Mouse (Mus musculus) neural tube, embryonic 15.5 days (tissue): Measurements from ENCODE around the gene Map3k10. TPM values are rescaled to one million over a fixed set of nuclear protein-coding genes. Genes with fewer than 3 reads are reported as not detected.
A peak's percentile ranks its signal among the peaks of the same experiment; 100 is the strongest.
"Not testable (repeated sequence)": the region's sequence is repeated elsewhere in the genome, so short reads cannot be mapped to it uniquely, and the experiment has no call there.

Experiments used
- ATAC-seq: fragments of 200-750 bp; cut with Nextera tagmentation; 2 replicates; pipeline ENCODE4 v1.8.0; 2017; ENCODE audit warnings: mild to moderate bottlenecking, moderate TSS enrichment, moderate library complexity; ENCODE audit not compliant: low FRiP score
- H3K27ac ChIP-seq: fragments of 300-500 bp; sonication (generic); replicated peaks from 2 replicates; pipeline ENCODE4 v1.5.1; 2015; ENCODE audit warnings: mild to moderate bottlenecking, inconsistent platforms
- H3K27me3 ChIP-seq: fragments of 300-500 bp; sonication (generic); replicated peaks from 2 replicates; pipeline ENCODE4 v1.6.1; 2015; ENCODE audit warnings: inconsistent platforms
- H3K36me3 ChIP-seq: fragments of 300-500 bp; sonication (generic); 2 replicates; pipeline ENCODE4 v1.6.1; 2015; ENCODE audit warnings: inconsistent platforms
- H3K4me1 ChIP-seq: fragments of 300-500 bp; sonication (generic); 2 replicates; pipeline ENCODE4 v1.6.1; 2015; ENCODE audit warnings: inconsistent platforms
- H3K4me2 ChIP-seq: fragments of 300-500 bp; sonication (generic); 2 replicates; pipeline ENCODE4 v1.6.1; 2015; ENCODE audit warnings: inconsistent platforms, mild to moderate bottlenecking, moderate library complexity
- H3K4me3 ChIP-seq: fragments of 300-500 bp; sonication (generic); replicated peaks from 2 replicates; pipeline ENCODE4 v1.5.1; 2015; ENCODE audit warnings: mild to moderate bottlenecking, inconsistent platforms
- H3K9ac ChIP-seq: fragments of 300-500 bp; sonication (generic); replicated peaks from 2 replicates; pipeline ENCODE4 v1.6.1; 2015; ENCODE audit warnings: mild to moderate bottlenecking, inconsistent platforms
- H3K9me3 ChIP-seq: fragments of 300-500 bp; sonication (generic); replicated peaks from 2 replicates; pipeline ENCODE4 v1.6.1; 2016; ENCODE audit warnings: inconsistent platforms
- WGBS: fragments of 180-500 bp; shearing (Covaris S2); methylation state at CpG from one replicate; pipeline ENCODE4 v1.1.7; 2015; ENCODE audit warnings: mixed read lengths; 5-methylcytosine and 5-hydroxymethylcytosine counted together
- polyA plus RNA-seq: library from polyadenylated mRNA; unstranded; fragments of >200 nt; fragmentation: Nextera tagmentation; extraction: Ambion mirVana; gene quantifications from 2 replicates; pipeline ENCODE4 v1.2.1, GENCODE M21; 2015

The Map3k10 gene
- polyA plus RNA-seq, 1 experiment from 2014 or later = 21.0 TPM

GRCm38 (mm10) chr7:27653681-27654437 lies 20.5 kb downstream of the Map3k10 start, which contains the start of gene Ttc9b:
TSS of gene Ttc9b (plus strand) at chr7:27653915.
- Histone ChIP-seq H3K9me3 (no peaks in the 10 kb centered on the region), H3K9ac (peak within 1 kb of the TSS; percentile 82), H3K27ac (peak within 1 kb of the TSS; percentile 93), H3K4me3 (peak within 1 kb of the TSS; percentile 54), H3K4me1 (peaks cover 37% of the 10 kb centered on the region), H3K4me2 (peak within 1 kb of the TSS; percentile 62), H3K36me3 (peaks cover 31% of the 10 kb centered on the region), H3K27me3 (peaks cover 6% of the 10 kb centered on the region; the same call in 1 of the 2 replicates)
- peak; percentile 77 for ATAC-seq
- 2% methylated on average over 47 of the region's 62 CpGs for WGBS

GRCm38 (mm10) chr7:27650949-27651348 lies 23.4 kb downstream of the Map3k10 start:
- no peak overlapping the region for H3K9ac ChIP-seq
- WGBS = 6% methylated on average over 10 of the region's 10 CpGs

GRCm38 (mm10) chr7:27649723-27650122 lies 24.7 kb downstream of the Map3k10 start:
- H3K4me2 ChIP-seq = no peak overlapping the region

More at GRCm38 (mm10) chr7:27650949-27651348, 23.4 kb downstream of the Map3k10 start:
- Histone ChIP-seq H3K4me2 (no peak overlapping the region), H3K4me3 (no peak overlapping the region), H3K27me3 (0 out of 2 replicates have a peak, but pooled peaks cover 2% of the 10 kb centered on the region), H3K4me1 (peaks cover 31% of the 10 kb centered on the region), H3K36me3 (peaks cover 5% of the 10 kb centered on the region), H3K27ac (no peak overlapping the region), H3K9me3 (no peaks in the 10 kb centered on the region)
- no peak for ATAC-seq

GRCm38 (mm10) chr7:27647281-27648002 lies 27.0 kb downstream of the Map3k10 start:
- H3K27me3 ChIP-seq = 0 out of 2 replicates have a peak, but pooled peaks cover 2% of the 10 kb centered on the region
- no peak overlapping the region for H3K27ac ChIP-seq
- H3K36me3 ChIP-seq = no peaks in the 10 kb centered on the region
- no peak for ATAC-seq
- no peaks in the 10 kb centered on the region for H3K9me3 ChIP-seq
- 77% methylated on average over 6 of the region's 6 CpGs for WGBS
- no peak overlapping the region for H3K9ac ChIP-seq
- 0 out of 2 replicates have a peak, but pooled peaks cover under 1% of the 10 kb centered on the region for H3K4me1 ChIP-seq
- H3K4me3 ChIP-seq = no peak overlapping the region
- no peak overlapping the region for H3K4me2 ChIP-seq

More at GRCm38 (mm10) chr7:27649723-27650122, 24.7 kb downstream of the Map3k10 start:
- peaks cover 19% of the 10 kb centered on the region for H3K4me1 ChIP-seq
- H3K9ac ChIP-seq = no peak overlapping the region
- H3K9me3 ChIP-seq = no peaks in the 10 kb centered on the region
- H3K27me3 ChIP-seq = 0 out of 2 replicates have a peak, but pooled peaks cover 2% of the 10 kb centered on the region
- WGBS = 93% methylated on average over 11 of the region's 11 CpGs
- H3K4me3 ChIP-seq = no peak overlapping the region
- H3K27ac ChIP-seq = no peak overlapping the region
- no peak for ATAC-seq
- H3K36me3 ChIP-seq = no peaks in the 10 kb centered on the region

GRCm38 (mm10) chr7:27646516-27646915 lies 27.9 kb downstream of the Map3k10 start:
- ATAC-seq = no peak
- Histone ChIP-seq H3K4me2 (no peak overlapping the region), H3K4me3 (no peak overlapping the region), H3K36me3 (no peaks in the 10 kb centered on the region), H3K27me3 (no peaks in the 10 kb centered on the region), H3K4me1 (no peaks in the 10 kb centered on the region), H3K9me3 (no peaks in the 10 kb centered on the region), H3K27ac (no peak overlapping the region), H3K9ac (no peak overlapping the region)
- 83% methylated on average over 7 of the region's 7 CpGs for WGBS

GRCm38 (mm10) chr7:27644471-27644870 lies 29.9 kb downstream of the Map3k10 start:
- Histone ChIP-seq H3K27me3 (no peaks in the 10 kb centered on the region), H3K9ac (no peak overlapping the region), H3K4me2 (no peak overlapping the region), H3K36me3 (no peaks in the 10 kb centered on the region), H3K4me1 (no peaks in the 10 kb centered on the region), H3K27ac (no peak overlapping the region), H3K9me3 (no peaks in the 10 kb centered on the region), H3K4me3 (no peak overlapping the region)
- WGBS = 57% methylated on average over 1 of the region's 1 CpGs
- ATAC-seq = no peak

GRCm38 (mm10) chr7:27635094-27635493 lies 39.3 kb downstream of the Map3k10 start:
- 93% methylated on average over 2 of the region's 2 CpGs for WGBS
- H3K9me3 ChIP-seq, H3K27ac ChIP-seq, H3K9ac ChIP-seq, H3K4me2 ChIP-seq, H3K27me3 ChIP-seq, ATAC-seq, H3K4me1 ChIP-seq, H3K4me3 ChIP-seq: not testable (repeated sequence)
- H3K36me3 ChIP-seq = peaks cover 60% of the 10 kb centered on the region

GRCm38 (mm10) chr7:27634691-27635090 lies 39.7 kb downstream of the Map3k10 start:
- H3K27ac ChIP-seq = no peak overlapping the region
- H3K27me3 ChIP-seq = no peaks in the 10 kb centered on the region
- peaks cover 63% of the 10 kb centered on the region for H3K36me3 ChIP-seq
- H3K4me3 ChIP-seq = no peak overlapping the region
- H3K4me2 ChIP-seq = no peak overlapping the region
- H3K4me1 ChIP-seq = no peaks in the 10 kb centered on the region
- WGBS = 95% methylated on average over 6 of the region's 6 CpGs
- no peak for ATAC-seq
- no peaks in the 10 kb centered on the region for H3K9me3 ChIP-seq
- H3K9ac ChIP-seq = no peak overlapping the region

- 90% methylated on average over 6 of the region's 6 CpGs for WGBS
- Histone ChIP-seq H3K4me2 (no peak overlapping the region), H3K27me3 (no peaks in the 10 kb centered on the region), H3K9me3 (no peaks in the 10 kb centered on the region), H3K4me1 (no peaks in the 10 kb centered on the region), H3K27ac (no peak overlapping the region), H3K4me3 (no peak overlapping the region), H3K9ac (no peak overlapping the region), H3K36me3 (peaks cover 78% of the 10 kb centered on the region)
- no peak for ATAC-seq
These were observed 41.2 kb downstream of the Map3k10 start for GRCm38 (mm10) chr7:27633166-27633565.

GRCm38 (mm10) chr7:27631439-27631838 lies 43.0 kb downstream of the Map3k10 start:
- H3K27me3 ChIP-seq = no peaks in the 10 kb centered on the region
- H3K4me1 ChIP-seq = no peaks in the 10 kb centered on the region
- 96% methylated on average over 4 of the region's 4 CpGs for WGBS
- no peak overlapping the region for H3K4me3 ChIP-seq
- no peaks in the 10 kb centered on the region for H3K9me3 ChIP-seq
- no peak overlapping the region for H3K4me2 ChIP-seq
- H3K36me3 ChIP-seq = peaks cover 80% of the 10 kb centered on the region
- H3K9ac ChIP-seq = no peak overlapping the region
- ATAC-seq = no peak
- no peak overlapping the region for H3K27ac ChIP-seq

GRCm38 (mm10) chr7:27628816-27629215 lies 45.6 kb downstream of the Map3k10 start:
- H3K27ac ChIP-seq, ATAC-seq, H3K27me3 ChIP-seq, H3K9ac ChIP-seq, H3K9me3 ChIP-seq, H3K4me2 ChIP-seq, H3K4me3 ChIP-seq, H3K4me1 ChIP-seq: not testable (repeated sequence)
- H3K36me3 ChIP-seq = peaks cover 74% of the 10 kb centered on the region
- 92% methylated on average over 7 of the region's 7 CpGs for WGBS

GRCm38 (mm10) chr7:27628190-27628589 lies 46.2 kb downstream of the Map3k10 start:
- no peaks in the 10 kb centered on the region for H3K4me1 ChIP-seq
- no peaks in the 10 kb centered on the region for H3K9me3 ChIP-seq
- H3K27me3 ChIP-seq = no peaks in the 10 kb centered on the region
- no peak overlapping the region for H3K4me3 ChIP-seq
- no peak overlapping the region for H3K9ac ChIP-seq
- H3K36me3 ChIP-seq = peaks cover 72% of the 10 kb centered on the region
- no peak overlapping the region for H3K27ac ChIP-seq
- H3K4me2 ChIP-seq = no peak overlapping the region
- WGBS = 95% methylated on average over 6 of the region's 6 CpGs
- ATAC-seq = no peak
